Mouse (Mus musculus) B cell, adult 67 days (primary cell): ENCODE measurements around the gene Ndufa5. TPM values are rescaled to one million over a fixed set of nuclear protein-coding genes. Genes with fewer than 3 reads are reported as not detected.

Experiments used
- total RNA-seq, 2 experiments: library from RNA; stranded (reverse); gene quantifications; 4 replicates each; pipeline ENCODE4 v1.2.4; 2023

The Ndufa5 gene
- 10 to 100 TPM; 43.4 to 45.5 TPM for total RNA-seq

GRCm38 (mm10) chr6:24527155-24528063 lies at the start of gene Ndufa5:
Ndufa5 (minus strand) TSS chr6:24528013.

GRCm38 (mm10) chr6:24528064-24528243 lies 141 bp upstream of the Ndufa5 start, which contains the start of gene Asb15:
Asb15 (plus strand) TSS chr6:24528144.

GRCm38 (mm10) chr6:24514552-24515284 lies 13.1 kb downstream of the Ndufa5 start, which contains the start of gene Iqub:
Iqub (minus strand) TSS chr6:24515067.

Other genes starting within 250 kb of the Ndufa5 start
- gene Iqub, start 12.9 kb downstream of the Ndufa5 start, total RNA-seq: not detected
- gene Asb15, start 131 bp upstream of the Ndufa5 start, total RNA-seq: not detected
- gene Lmod2, start 69.7 kb upstream of the Ndufa5 start, total RNA-seq: not detected
- 10 to 100 TPM; 47.5 to 57.3 TPM for gene Wasl, start 137.0 kb upstream of the Ndufa5 start, total RNA-seq
- not detected for gene Hyal6, start 205.2 kb upstream of the Ndufa5 start, total RNA-seq
- gene Hyal4, start 220.3 kb upstream of the Ndufa5 start, total RNA-seq: not detected